Comparison of ENCODE assay signal across 8 mouse cellular contexts in genomic region chr17:34981690-34982180, GRCm38 (mm10). TPM values are rescaled to one million over a fixed set of nuclear protein-coding genes. Genes with fewer than 3 reads are reported as not detected.
DNase-seq lines count a peak whose midpoint lies in the region; ATAC-seq and TF ChIP-seq lines count a peak whose summit lies in the region.

Gene Lsm2, plus strand, starts transcription at chr17:34981862.

- H3K27me3 ChIP-seq in erythroblast, embryonic 14.5 days (ENCODE audit: control insufficient read depth), result no peaks in the 10 kb centered on the region
- no peaks in the 10 kb centered on the region for H3K27me3 ChIP-seq in heart, embryonic 12.5 days (replicated peaks)
- no peaks in the 10 kb centered on the region for H3K27me3 ChIP-seq in kidney, postnatal 0 days (ENCODE audit: insufficient read depth, low read length)
- H3K27me3 ChIP-seq in liver, embryonic 11.5 days (replicated peaks; ENCODE audit: control insufficient read depth, insufficient read depth, low read length), result no peaks in the 10 kb centered on the region
- H3K27me3 ChIP-seq in stomach, embryonic 14.5 days (ENCODE audit: control insufficient read depth, insufficient read depth, low read length), result no peaks in the 10 kb centered on the region

- H3K9me3 ChIP-seq in erythroblast, embryonic 14.5 days (ENCODE audit: control insufficient read depth, low read length), result peaks cover 4% of the 10 kb centered on the region; the same call in 1 of the 2 replicates
- H3K9me3 ChIP-seq in heart, embryonic 12.5 days (replicated peaks), result no peaks in the 10 kb centered on the region
- no peaks in the 10 kb centered on the region for H3K9me3 ChIP-seq in kidney, postnatal 0 days (replicated peaks; ENCODE audit: low read length)
- no peaks in the 10 kb centered on the region for H3K9me3 ChIP-seq in liver, embryonic 11.5 days (ENCODE audit: control insufficient read depth, low read length)
- no peaks in the 10 kb centered on the region for H3K9me3 ChIP-seq in stomach, embryonic 14.5 days (ENCODE audit: control insufficient read depth, low read depth, low read length)

- peak within 1 kb of the TSS; percentile 98 for H3K4me3 ChIP-seq in erythroblast, embryonic 14.5 days (replicated peaks)
- peak within 1 kb of the TSS; percentile 85 for H3K4me3 ChIP-seq in heart, embryonic 12.5 days
- H3K4me3 ChIP-seq in kidney, postnatal 0 days (replicated peaks; ENCODE audit: low read depth, low read length), result peak within 1 kb of the TSS; percentile 80
- peak within 1 kb of the TSS; percentile 94 for H3K4me3 ChIP-seq in liver, embryonic 11.5 days (ENCODE audit: low read depth, low read length)
- H3K4me3 ChIP-seq in stomach, embryonic 14.5 days (ENCODE audit: low read depth, low read length), result peak within 1 kb of the TSS; percentile 91

- TF ChIP-seq CTCF in brain, embryonic 14.5 days (IDR thresholded peaks at IDR 0.05; ENCODE audit: borderline replicate concordance, extremely low read depth, insufficient read depth, insufficient read length), result no peak
- TF ChIP-seq CTCF in kidney, postnatal 0 days (IDR thresholded peaks at IDR 0.05; ENCODE audit: low read depth), result peak; percentile 6; the same call in 1 of the 2 replicates

- peak; percentile 93 for ATAC-seq in heart, embryonic 12.5 days (ENCODE audit: insufficient number of reproducible peaks, low FRiP score)
- peak; percentile 86 for ATAC-seq in kidney, postnatal 0 days (replicated peaks; ENCODE audit: low FRiP score, low read depth)
- ATAC-seq in liver, embryonic 11.5 days (replicated peaks; ENCODE audit: low FRiP score), result peak; percentile 93
- ATAC-seq in stomach, embryonic 14.5 days (ENCODE audit: insufficient number of reproducible peaks, insufficient read depth, low FRiP score, low read depth), result peak; percentile 93

- H3K27ac ChIP-seq in heart, embryonic 12.5 days (ENCODE audit: poor library complexity, severe bottlenecking), result peak within 1 kb of the TSS; percentile 95
- H3K27ac ChIP-seq in kidney, postnatal 0 days, result peak within 1 kb of the TSS; percentile 95
- H3K27ac ChIP-seq in liver, embryonic 11.5 days (ENCODE audit: low read depth, low read length), result peak within 1 kb of the TSS; percentile 98
- H3K27ac ChIP-seq in stomach, embryonic 14.5 days (ENCODE audit: low read length), result peak within 1 kb of the TSS; percentile 99

- TF ChIP-seq POLR2A in brain, embryonic 14.5 days (IDR thresholded peaks at IDR 0.05; ENCODE audit: borderline replicate concordance, extremely low read depth, insufficient read depth, insufficient read length, poor library complexity, severe bottlenecking), result peak; percentile 59

- under 1% methylated on average over 58 of the region's 58 CpGs for WGBS in heart, embryonic 12.5 days
- under 1% methylated on average over 58 of the region's 58 CpGs for WGBS in kidney, postnatal 0 days
- under 1% methylated on average over 58 of the region's 58 CpGs for WGBS in liver, embryonic 11.5 days
- WGBS in stomach, embryonic 14.5 days, result 0% methylated on average over 58 of the region's 58 CpGs

- H3K4me1 ChIP-seq in erythroblast, embryonic 14.5 days (ENCODE audit: control insufficient read depth), result peaks cover 34% of the 10 kb centered on the region
- peaks cover 11% of the 10 kb centered on the region for H3K4me1 ChIP-seq in heart, embryonic 12.5 days (replicated peaks)
- 0 out of 2 replicates have a peak, but pooled peaks cover 6% of the 10 kb centered on the region for H3K4me1 ChIP-seq in kidney, postnatal 0 days (replicated peaks; ENCODE audit: insufficient read depth, low read length)
- peaks cover 10% of the 10 kb centered on the region for H3K4me1 ChIP-seq in liver, embryonic 11.5 days (replicated peaks; ENCODE audit: control insufficient read depth, insufficient read depth, low read length)
- H3K4me1 ChIP-seq in stomach, embryonic 14.5 days (ENCODE audit: control insufficient read depth, insufficient read depth, low read length), result peaks cover 10% of the 10 kb centered on the region; the same call in 1 of the 2 replicates

- H3K9ac ChIP-seq in heart, embryonic 12.5 days, result peak within 1 kb of the TSS; percentile 90
- H3K9ac ChIP-seq in kidney, postnatal 0 days (ENCODE audit: low read depth, low read length), result peak within 1 kb of the TSS; percentile 80
- peak within 1 kb of the TSS; percentile 96 for H3K9ac ChIP-seq in liver, embryonic 11.5 days (ENCODE audit: low read depth, low read length)
- peak within 1 kb of the TSS; percentile 91 for H3K9ac ChIP-seq in stomach, embryonic 14.5 days (replicated peaks; ENCODE audit: low read depth, low read length)

- peak within 1 kb of the TSS; percentile 92 for H3K4me2 ChIP-seq in heart, embryonic 12.5 days
- peak within 1 kb of the TSS; percentile 98 for H3K4me2 ChIP-seq in kidney, postnatal 0 days (ENCODE audit: low read length)
- H3K4me2 ChIP-seq in liver, embryonic 11.5 days, result peak within 1 kb of the TSS; percentile 91
- peak within 1 kb of the TSS; percentile 83 for H3K4me2 ChIP-seq in stomach, embryonic 14.5 days (replicated peaks; ENCODE audit: low read depth, low read length)

- peaks cover 33% of the 10 kb centered on the region for H3K36me3 ChIP-seq in erythroblast, embryonic 14.5 days (ENCODE audit: control insufficient read depth)
- peaks cover 23% of the 10 kb centered on the region for H3K36me3 ChIP-seq in heart, embryonic 12.5 days
- peaks cover 13% of the 10 kb centered on the region for H3K36me3 ChIP-seq in kidney, postnatal 0 days (ENCODE audit: insufficient read depth, low read length)
- H3K36me3 ChIP-seq in liver, embryonic 11.5 days (ENCODE audit: control insufficient read depth, insufficient read depth, low read length), result peaks cover 14% of the 10 kb centered on the region
- H3K36me3 ChIP-seq in stomach, embryonic 14.5 days (ENCODE audit: control insufficient read depth, insufficient read depth, low read length), result peaks cover 17% of the 10 kb centered on the region

- DNase-seq in B cell, adult 2 months, result peak; percentile 91 to 94
- DNase-seq in brain, embryonic 14.5 days (ENCODE audit: low read depth), result peak; percentile 98
- DNase-seq in kidney, postnatal 0 days (ENCODE audit: low spot score), result peak; percentile 97
- peak; percentile 94 for DNase-seq in liver, embryonic 11.5 days (ENCODE audit: low spot score)
- DNase-seq in naive thymus-derived CD4-positive, alpha-beta T cell, adult 2 months (ENCODE audit: low read depth), result peak; percentile 96

RNA-seq across cellular contexts. Expression of gene Lsm2, which starts in this region (rescaled TPM):
- 136 and 185 TPM in 2 replicates for polyA plus RNA-seq in brain, embryonic 14.5 days (2012; rRNA removed)
- 15.9 and 21.4 TPM in 2 replicates for polyA plus RNA-seq in erythroblast, embryonic 14.5 days (2012)
- polyA plus RNA-seq in heart, embryonic 12.5 days (2016; fragmentation: Nextera tagmentation; extraction: Ambion mirVana), result 143 and 145 TPM in 2 replicates
- polyA plus RNA-seq in kidney, postnatal 0 days (2015; fragmentation: Nextera tagmentation; extraction: Ambion mirVana), result 133 and 141 TPM in 2 replicates
- 304 and 315 TPM in 2 replicates for polyA plus RNA-seq in liver, embryonic 11.5 days (2014; fragmentation: Nextera tagmentation; extraction: Ambion mirVana)
- 177 and 205 TPM in 2 replicates for polyA plus RNA-seq in stomach, embryonic 14.5 days (2014; fragmentation: Nextera tagmentation; extraction: Ambion mirVana)

Comparison
In these comparisons a context has a peak if more than half of its experiments do, and no peak if none do; other contexts are left out.
1. Peak in every context shown above with its lines: DNase-seq, ATAC-seq, H3K4me3 ChIP-seq and H3K27ac ChIP-seq.